Comparison of ENCODE assay signal across 8 mouse cellular contexts in the genomic region with DNA sequence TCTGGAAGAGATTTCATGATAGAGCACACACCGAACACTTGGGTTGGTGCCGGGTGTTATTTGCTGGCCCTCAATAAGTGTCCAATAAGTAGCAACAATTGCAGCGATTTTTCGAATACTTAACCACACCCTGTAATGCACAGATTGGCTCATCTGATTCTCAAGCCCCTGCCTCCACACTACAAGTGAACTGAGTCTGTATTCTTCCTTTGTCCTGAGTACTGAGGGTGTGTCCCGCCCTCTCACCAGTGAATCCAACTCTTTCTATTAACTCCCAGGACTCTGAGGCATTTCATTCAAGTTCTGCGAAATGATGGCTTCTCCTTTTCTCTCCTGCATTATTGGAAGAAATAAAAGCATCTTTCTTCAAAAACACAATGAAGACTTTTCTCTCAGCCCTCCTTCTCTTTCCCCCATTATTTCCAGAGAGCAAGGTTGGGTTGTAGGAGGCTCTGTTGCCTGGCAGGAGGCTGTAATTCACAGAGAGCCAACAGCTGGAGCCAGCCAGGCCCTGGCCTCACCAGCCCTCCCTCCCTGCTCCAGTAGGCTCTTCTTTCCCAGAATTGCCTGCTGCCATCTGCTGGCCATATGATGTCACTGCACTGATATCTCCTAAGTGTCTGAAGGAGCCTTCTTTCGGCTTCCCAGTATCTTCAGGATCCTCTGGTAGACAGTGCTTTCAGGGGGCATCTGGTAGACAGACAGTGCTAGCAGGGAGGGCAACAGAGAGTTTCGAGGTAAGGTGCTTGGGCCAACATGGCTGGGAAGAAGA. TPM values are rescaled to one million over a fixed set of nuclear protein-coding genes. Genes with fewer than 3 reads are reported as not detected.
DNase-seq lines count a peak whose midpoint lies in the region; ATAC-seq and TF ChIP-seq lines count a peak whose summit lies in the region.

No protein-coding gene starts in this region.

- peaks cover 32% of the 10 kb centered on the region for H3K4me1 ChIP-seq in heart, embryonic 12.5 days (replicated peaks)
- H3K4me1 ChIP-seq in kidney, embryonic 16.5 days (ENCODE audit: insufficient read depth, low read length) = peaks cover 43% of the 10 kb centered on the region

- peak; percentile 94 for DNase-seq in brain, embryonic 14.5 days (ENCODE audit: low read depth)
- DNase-seq in liver = peak; percentile 86
- peak; percentile 65 to 74 for DNase-seq in spleen, postnatal 36 days (ENCODE audit: low spot score in 2 of 2)

- no peak overlapping the region for H3K27ac ChIP-seq in heart, embryonic 12.5 days (ENCODE audit: poor library complexity, severe bottlenecking)
- no peak overlapping the region for H3K27ac ChIP-seq in kidney, embryonic 16.5 days (ENCODE audit: low read length)

- peak; percentile 98 for ATAC-seq in erythroblast, adult 5-6 weeks (replicated peaks; ENCODE audit: low FRiP score, poor library complexity, severe bottlenecking)
- ATAC-seq in heart, embryonic 12.5 days (ENCODE audit: insufficient number of reproducible peaks, low FRiP score) = peak; percentile 79
- peak; percentile 89 for ATAC-seq in kidney, embryonic 16.5 days (ENCODE audit: low FRiP score, low TSS enrichment)
- ATAC-seq in monocyte, adult 5-6 weeks (replicated peaks; ENCODE audit: insufficient number of reproducible peaks, low FRiP score, low TSS enrichment, poor library complexity, severe bottlenecking) = peak; percentile 86

- H3K79me2 ChIP-seq in C2C12 (ENCODE audit: control insufficient read depth, insufficient read depth) = no peaks in the 10 kb centered on the region

- no peaks in the 10 kb centered on the region for H3K36me3 ChIP-seq in C2C12 (ENCODE audit: control insufficient read depth, insufficient read depth)
- no peaks in the 10 kb centered on the region for H3K36me3 ChIP-seq in heart, embryonic 12.5 days
- no peaks in the 10 kb centered on the region for H3K36me3 ChIP-seq in kidney, embryonic 16.5 days (ENCODE audit: insufficient read depth, low read length)

- WGBS in heart, embryonic 12.5 days = 74% methylated on average over 8 of the region's 8 CpGs
- 69% methylated on average over 8 of the region's 8 CpGs for WGBS in kidney, embryonic 16.5 days

- H3K9ac ChIP-seq in heart, embryonic 12.5 days = 0 out of 2 replicates have a peak overlapping the region, but pooled peaks have one; percentile 12
- no peak overlapping the region for H3K9ac ChIP-seq in kidney, embryonic 16.5 days (replicated peaks; ENCODE audit: low read length)

- TF ChIP-seq CTCF in C2C12 (IDR thresholded peaks at IDR 0.05; ENCODE audit: control insufficient read depth, insufficient read depth, insufficient read length) = peak; percentile 68
- TF ChIP-seq CTCF in brain, embryonic 14.5 days (IDR thresholded peaks at IDR 0.05; ENCODE audit: borderline replicate concordance, extremely low read depth, insufficient read depth, insufficient read length) = peak; percentile 91

- peak overlapping the region; percentile 25; the same call in 1 of the 2 replicates for H3K4me2 ChIP-seq in heart, embryonic 12.5 days
- no peak overlapping the region for H3K4me2 ChIP-seq in kidney, embryonic 16.5 days (replicated peaks; ENCODE audit: low read depth, low read length)

- H3K79me3 ChIP-seq in C2C12 (ENCODE audit: low read depth) = no peaks in the 10 kb centered on the region

- no peak for TF ChIP-seq POLR2A in brain, embryonic 14.5 days (IDR thresholded peaks at IDR 0.05; ENCODE audit: borderline replicate concordance, extremely low read depth, insufficient read depth, insufficient read length, poor library complexity, severe bottlenecking)

- no peak overlapping the region for H3ac ChIP-seq in C2C12 (ENCODE audit: control insufficient read depth, insufficient read length, low read depth)

- H3K27me3 ChIP-seq in C2C12 (ENCODE audit: control insufficient read depth, insufficient read depth, insufficient read length) = no peaks in the 10 kb centered on the region
- no peaks in the 10 kb centered on the region; the same call in 1 of the 2 replicates for H3K27me3 ChIP-seq in heart, embryonic 12.5 days (replicated peaks)
- H3K27me3 ChIP-seq in kidney, embryonic 16.5 days (ENCODE audit: insufficient read depth, low read length) = no peaks in the 10 kb centered on the region

- H3K9me3 ChIP-seq in heart, embryonic 12.5 days (replicated peaks) = peaks cover 5% of the 10 kb centered on the region
- peaks cover 3% of the 10 kb centered on the region for H3K9me3 ChIP-seq in kidney, embryonic 16.5 days (ENCODE audit: low read length)

- H3K4me3 ChIP-seq in C2C12 (ENCODE audit: insufficient read depth, poor library complexity, severe bottlenecking) = no peak overlapping the region
- H3K4me3 ChIP-seq in heart, embryonic 12.5 days = no peak overlapping the region
- H3K4me3 ChIP-seq in kidney, embryonic 16.5 days (ENCODE audit: low read length) = no peak overlapping the region

TF ChIP-seq in C2C12, 6 proteins besides CTCF, POLR2A, EP300 and RAD21:
- TF ChIP-seq FOSL1 (IDR thresholded peaks at IDR 0.05; ENCODE audit: insufficient read depth, low read length, poor library complexity, severe bottlenecking) = no peak
- TF ChIP-seq MAX (IDR thresholded peaks at IDR 0.05) = no peak
- no peak for TF ChIP-seq CEBPB (IDR thresholded peaks at IDR 0.05; ENCODE audit: low read depth)
- no peak for TF ChIP-seq USF1 (IDR thresholded peaks at IDR 0.05; ENCODE audit: low read depth)

RNA-seq across cellular contexts. Expression of a gene that starts 46.7 kb away (rescaled TPM):
- polyA plus RNA-seq in C2C12 (2012; fragmentation: generic; extraction: Trizol) = 296 TPM
- 254 and 296 TPM in 2 replicates for polyA plus RNA-seq in brain, embryonic 14.5 days (2012; rRNA removed)
- 150 and 206 TPM in 2 replicates for total RNA-seq in erythroblast, adult 5-6 weeks (2015; ENCODE audit: low replicate concordance)
- total RNA-seq in erythroblast, adult 5-6 weeks (2017; ENCODE audit: low replicate concordance) = 217 and 219 TPM in 2 replicates
- polyA plus RNA-seq in heart, embryonic 12.5 days (2016; fragmentation: Nextera tagmentation; extraction: Ambion mirVana) = 405 and 413 TPM in 2 replicates
- polyA plus RNA-seq in kidney, embryonic 16.5 days (2015; fragmentation: Nextera tagmentation; extraction: Ambion mirVana) = 645 and 709 TPM in 2 replicates
- 435 to 653 TPM (median 627 TPM) in 3 replicates for total RNA-seq in monocyte, adult 5-6 weeks (2017)

RNA-seq across cellular contexts. Expression of a gene that starts 46.9 kb away (rescaled TPM):
- 20.3 TPM for polyA plus RNA-seq in C2C12 (2012; fragmentation: generic; extraction: Trizol)
- polyA plus RNA-seq in brain, embryonic 14.5 days (2012; rRNA removed) = 27.3 and 30.9 TPM in 2 replicates
- total RNA-seq in erythroblast, adult 5-6 weeks (2015; ENCODE audit: low replicate concordance) = 2.9 and 3.5 TPM in 2 replicates
- total RNA-seq in erythroblast, adult 5-6 weeks (2017; ENCODE audit: low replicate concordance) = 0.85 and 4.9 TPM in 2 replicates
- polyA plus RNA-seq in heart, embryonic 12.5 days (2016; fragmentation: Nextera tagmentation; extraction: Ambion mirVana) = 11.6 and 11.7 TPM in 2 replicates
- polyA plus RNA-seq in kidney, embryonic 16.5 days (2015; fragmentation: Nextera tagmentation; extraction: Ambion mirVana) = 10.2 and 11.3 TPM in 2 replicates
- 5.1 to 8.9 TPM (median 7.9 TPM) in 3 replicates for total RNA-seq in monocyte, adult 5-6 weeks (2017)
